Mouse (Mus musculus) left cerebral cortex, adult 2 months (tissue): ENCODE measurements at regions not wholly inside any gene's neighbourhood (a gene's known extent, or its start where the extent isn't known, plus 50 kb on each side); places are given as distances from the start of the nearest gene placed in this dataset.
"Not testable (repeated sequence)": the region's sequence is repeated elsewhere in the genome, so short reads cannot be mapped to it uniquely, and the experiment has no call there.

ENCODE experiments used
- DNase-seq, 2 experiments: peaks; one replicate each; pipeline ENCODE4 v3.0.0; 2021 to 2022; ENCODE audit warnings: low spot score in 2 of 2, mixed read lengths in 1 of 2; ENCODE audit errors: extremely low spot score in 1 of 2
- H3K27ac ChIP-seq: fragments of 200-600 bp; 2 replicates; pipeline ENCODE4 v1.8.1; 2022
- H3K4me3 ChIP-seq: fragments of 200-600 bp; 2 replicates; pipeline ENCODE4 v1.8.1; 2022
- CTCF ChIP-seq: fragments of 200-600 bp; IDR thresholded peaks from 2 replicates; pipeline ENCODE4 v1.8.1; 2022; ENCODE audit warnings: antibody characterized with exemption, mild to moderate bottlenecking, moderate library complexity
- intact Hi-C: fragments of 180-260 bp; cut with DNase I; formaldehyde crosslinking; loops from one replicate; pipeline ENCODE4 v1.15.1; 2025

DNA sequence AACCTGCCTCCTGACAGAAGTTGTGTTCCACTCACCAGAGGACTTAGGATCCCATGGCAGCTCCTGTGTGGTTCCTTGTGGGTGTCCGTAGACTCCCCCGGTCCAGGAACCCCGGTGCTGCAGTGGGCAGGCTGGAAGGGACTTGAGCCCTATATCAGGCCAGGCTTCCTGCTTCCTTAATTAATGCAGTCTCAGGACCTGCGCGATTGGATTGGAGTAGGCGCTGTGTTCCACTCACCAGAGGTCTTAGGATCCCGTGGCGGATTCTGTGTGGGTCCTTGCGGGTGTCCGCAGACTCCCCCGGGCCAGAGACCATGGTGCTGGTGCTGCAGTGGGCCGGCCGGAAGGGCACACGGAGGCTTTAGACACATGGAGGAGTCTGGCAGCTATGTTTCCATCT, 288.7 kb downstream of the Fut8 start:
- H3K27ac ChIP-seq, H3K4me3 ChIP-seq, DNase-seq, intact Hi-C loops: not testable (repeated sequence)

DNA sequence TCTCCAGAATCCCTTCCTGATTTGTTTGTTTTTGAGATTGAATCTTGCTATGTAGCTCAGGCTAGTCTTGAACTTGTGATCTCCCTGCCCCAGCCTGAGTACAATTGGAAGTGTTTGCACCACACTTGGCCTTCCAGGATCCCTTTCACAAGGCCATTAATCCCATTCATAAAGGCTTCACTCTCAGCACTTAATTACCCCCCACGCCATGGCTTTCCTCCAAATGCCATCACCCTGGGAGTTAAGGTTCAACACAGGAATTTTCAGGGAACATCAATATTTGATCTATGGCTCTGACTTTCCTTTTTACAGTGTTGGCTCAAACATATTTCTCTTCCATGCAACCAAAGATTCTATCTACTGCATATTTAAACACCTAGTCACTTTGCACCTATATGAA, 289.6 kb downstream of the Fut8 start:
- TF ChIP-seq CTCF: no peak
- Histone ChIP-seq H3K27ac (no peak overlapping the region), H3K4me3 (no peak overlapping the region)
- DNase-seq: no peak
- intact Hi-C loops: no loop called here

DNA sequence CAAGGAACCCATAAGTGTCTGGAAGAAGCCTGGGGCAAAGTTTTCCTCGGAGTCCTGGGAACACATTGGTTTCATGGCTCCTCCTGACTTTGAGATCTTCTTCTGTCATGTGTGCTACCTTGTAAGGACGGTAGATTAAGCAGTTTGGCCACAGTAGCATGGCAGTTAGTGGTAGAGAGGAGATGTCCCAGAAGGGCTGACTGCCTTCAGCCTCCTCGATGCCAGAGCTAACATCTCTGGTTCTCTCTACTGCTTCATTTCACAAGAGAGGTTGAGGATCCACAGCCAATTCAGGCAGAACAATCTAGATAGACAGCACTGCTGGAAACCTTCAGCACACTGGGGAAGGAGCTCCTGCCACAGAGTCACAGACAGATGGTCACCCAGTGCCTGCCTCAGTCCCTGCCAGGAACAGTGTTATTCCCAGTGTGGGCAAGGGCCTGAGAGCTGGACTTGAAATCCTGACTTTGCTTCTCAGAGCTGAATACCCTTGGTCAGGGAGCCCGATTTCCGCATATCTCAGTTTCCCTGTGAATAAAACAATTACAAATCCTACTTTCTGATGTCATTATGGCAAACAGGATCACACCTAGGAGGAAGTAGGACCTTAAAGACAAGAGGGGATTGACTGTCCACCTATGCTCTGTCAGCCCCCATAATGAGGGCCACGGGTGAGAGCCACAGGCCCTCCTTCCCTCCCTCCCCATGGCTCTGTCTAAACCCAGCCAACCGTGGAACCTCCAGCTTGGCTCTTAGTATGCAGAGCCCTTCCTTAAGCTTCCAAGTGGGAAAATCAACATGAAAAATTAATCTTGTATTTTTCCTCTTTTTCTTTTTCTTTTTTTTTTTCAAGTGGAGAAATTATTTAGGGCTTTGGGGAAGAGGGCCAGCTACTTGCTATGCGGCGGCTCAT, 290.3 kb downstream of the Fut8 start:
- no peak overlapping the region for H3K4me3 ChIP-seq

DNA sequence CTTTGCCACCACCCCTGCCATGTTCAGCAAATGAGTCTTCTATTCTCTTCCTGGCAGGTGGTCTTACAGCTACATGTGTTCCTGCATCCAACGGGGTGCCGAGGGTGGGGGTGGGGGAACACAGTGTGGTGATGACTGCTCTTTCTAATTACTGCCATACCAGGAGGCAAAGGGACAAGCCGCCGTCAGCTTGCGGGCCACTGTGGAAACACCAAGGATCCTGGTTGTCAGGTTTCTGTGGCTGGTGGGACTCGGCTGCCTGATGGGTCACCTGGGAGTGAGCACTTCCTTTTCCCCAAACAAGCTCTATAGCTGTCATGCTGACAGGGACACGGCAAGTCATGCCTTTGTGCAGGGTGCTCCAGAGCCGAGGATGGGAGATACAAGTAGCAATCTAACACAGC, 290.9 kb downstream of the Fut8 start:
- no peak for DNase-seq
- intact Hi-C loops: no loop called here
- no peak overlapping the region for H3K27ac ChIP-seq
- no peak overlapping the region for H3K4me3 ChIP-seq
- no peak for TF ChIP-seq CTCF

More for the DNA sequence above, 290.3 kb downstream of the Fut8 start:
- no peak for DNase-seq
- no peak for TF ChIP-seq CTCF
- H3K27ac ChIP-seq: no peak overlapping the region
- intact Hi-C loops: no loop called here

DNA sequence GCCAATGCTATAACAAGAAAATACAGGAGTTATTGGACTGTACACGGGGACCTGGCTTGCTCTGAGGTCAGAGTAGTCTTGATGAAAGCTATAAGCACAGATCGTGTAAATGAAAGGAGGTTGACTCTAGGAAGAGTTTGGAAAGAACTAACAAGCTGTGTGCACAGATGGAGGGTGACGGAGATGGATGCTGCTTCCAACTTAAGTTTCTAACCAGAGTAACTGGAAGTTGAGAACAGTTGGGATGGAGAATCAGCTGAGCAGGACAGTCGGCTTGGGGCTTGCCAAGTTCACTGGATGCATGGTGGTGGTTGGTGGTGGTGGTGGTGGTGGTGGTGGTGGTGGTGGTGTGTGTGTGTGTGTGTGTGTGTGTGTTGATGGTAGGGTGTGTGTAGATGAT, 291.5 kb downstream of the Fut8 start:
- no peak for DNase-seq
- TF ChIP-seq CTCF: no peak
- intact Hi-C loops: no loop called here
- H3K27ac ChIP-seq: no peak overlapping the region
- no peak overlapping the region for H3K4me3 ChIP-seq

DNA sequence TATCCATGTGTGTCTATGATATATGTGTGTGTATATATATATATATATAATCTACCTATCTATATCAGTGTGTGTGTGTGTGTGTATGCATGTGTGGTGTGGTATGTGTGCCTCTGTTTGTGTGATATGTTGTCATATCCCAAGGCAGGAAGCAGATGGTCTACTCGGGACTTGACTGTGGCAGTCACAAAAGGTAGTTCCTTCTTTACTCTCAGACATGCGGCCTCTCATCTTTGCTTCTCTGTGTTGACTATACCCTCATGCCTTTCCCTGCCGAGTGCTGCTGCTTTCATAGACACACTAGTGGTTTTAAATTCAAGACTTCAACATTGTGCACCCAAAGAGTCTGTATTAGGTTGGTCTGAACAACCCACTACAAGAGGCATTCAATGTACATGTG, 292.0 kb downstream of the Fut8 start:
- intact Hi-C loops: no loop called here
- no peak for DNase-seq
- H3K4me3 ChIP-seq: no peak overlapping the region
- H3K27ac ChIP-seq: no peak overlapping the region
- no peak for TF ChIP-seq CTCF

DNA sequence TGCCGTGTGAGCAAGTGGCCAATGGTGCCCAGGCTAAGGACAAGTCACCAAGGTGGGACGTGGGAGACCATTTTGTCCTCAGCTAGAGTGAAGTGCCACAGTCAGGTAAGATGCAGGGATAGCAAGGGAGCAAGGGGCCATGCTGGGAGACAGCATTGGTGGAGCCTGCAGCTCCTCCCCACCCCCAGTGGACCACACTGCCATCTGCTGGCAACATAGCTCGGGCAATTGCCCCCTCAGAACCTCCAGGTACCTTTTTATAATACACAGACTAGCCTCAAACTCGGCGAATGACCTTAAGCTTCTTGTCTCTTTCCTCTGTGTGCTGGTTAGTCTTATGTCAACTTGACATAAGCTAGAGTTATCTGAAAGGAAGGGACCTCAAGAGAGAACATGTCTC, 293.4 kb downstream of the Fut8 start:
- intact Hi-C loops: no loop called here
- Histone ChIP-seq H3K4me3 (no peak overlapping the region), H3K27ac (no peak overlapping the region)
- peak; percentile 62 for TF ChIP-seq CTCF
- peak in 1 of 2 experiments; percentile 29 for DNase-seq

DNA sequence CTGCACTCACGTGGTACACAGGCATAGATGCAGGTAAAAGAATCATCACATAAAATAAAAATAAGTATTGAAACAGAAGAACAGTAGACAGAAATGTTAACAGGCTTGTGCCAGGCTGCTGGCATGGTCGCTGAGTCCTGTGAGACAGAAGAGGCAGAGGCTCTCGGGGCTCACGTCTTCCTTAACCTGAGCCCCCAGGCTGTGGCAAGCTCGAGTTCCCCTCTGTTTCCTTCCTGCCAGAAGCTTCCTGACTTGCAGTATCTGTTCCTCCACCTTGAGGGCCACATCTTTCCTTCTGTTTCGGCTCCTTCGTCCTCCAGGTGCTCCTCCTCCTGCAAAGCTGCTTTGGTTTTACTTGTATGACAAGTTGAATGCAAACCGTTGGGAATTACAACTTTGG, 294.6 kb downstream of the Fut8 start:
- no peak overlapping the region for H3K27ac ChIP-seq
- no peak for TF ChIP-seq CTCF
- H3K4me3 ChIP-seq: no peak overlapping the region
- DNase-seq: no peak
- intact Hi-C loops: no loop called here

DNA sequence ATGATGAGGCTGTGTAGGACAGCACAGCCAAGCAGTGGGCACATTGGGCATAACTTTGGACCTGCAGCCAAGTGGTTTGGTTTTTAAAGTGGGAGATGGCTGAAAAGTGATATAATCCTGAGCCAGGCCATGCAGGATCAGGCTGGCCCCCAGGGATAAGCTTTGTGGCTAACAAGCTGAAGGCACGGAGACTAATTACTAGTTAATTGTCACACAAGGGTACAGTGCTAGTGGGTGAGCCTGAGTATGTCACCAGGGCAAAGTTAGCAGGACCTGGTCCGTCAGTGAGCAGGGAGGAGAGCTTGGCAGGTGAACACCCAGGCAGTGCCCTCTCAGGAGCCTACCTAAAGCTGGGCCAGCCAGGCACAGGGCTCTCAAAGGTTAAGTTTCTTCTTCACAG, 295.7 kb downstream of the Fut8 start:
- DNase-seq: no peak
- no peak for TF ChIP-seq CTCF
- H3K27ac ChIP-seq: no peak overlapping the region
- no peak overlapping the region for H3K4me3 ChIP-seq
- intact Hi-C loops: no loop called here

DNA sequence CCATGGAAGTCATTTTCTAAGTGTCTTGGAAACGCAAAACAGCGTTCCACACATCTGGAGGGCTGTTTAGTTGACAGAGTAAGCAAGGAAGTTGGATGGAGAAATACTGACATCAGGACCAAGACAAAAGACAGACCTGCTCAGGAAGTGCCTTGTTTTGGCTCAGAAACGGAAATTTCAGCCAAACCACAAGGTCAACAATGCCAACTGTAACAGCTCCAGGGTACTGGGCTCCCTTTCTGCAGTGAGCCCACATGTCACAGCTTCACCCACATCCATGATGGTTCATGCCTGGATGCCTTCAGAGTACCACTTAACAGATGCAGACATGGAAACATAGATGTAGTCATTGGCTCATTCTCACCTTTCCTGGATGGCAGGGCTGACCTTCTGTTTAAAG, 296.2 kb downstream of the Fut8 start:
- intact Hi-C loops: no loop called here
- TF ChIP-seq CTCF: no peak
- no peak overlapping the region for H3K4me3 ChIP-seq
- DNase-seq: no peak
- H3K27ac ChIP-seq: no peak overlapping the region

DNA sequence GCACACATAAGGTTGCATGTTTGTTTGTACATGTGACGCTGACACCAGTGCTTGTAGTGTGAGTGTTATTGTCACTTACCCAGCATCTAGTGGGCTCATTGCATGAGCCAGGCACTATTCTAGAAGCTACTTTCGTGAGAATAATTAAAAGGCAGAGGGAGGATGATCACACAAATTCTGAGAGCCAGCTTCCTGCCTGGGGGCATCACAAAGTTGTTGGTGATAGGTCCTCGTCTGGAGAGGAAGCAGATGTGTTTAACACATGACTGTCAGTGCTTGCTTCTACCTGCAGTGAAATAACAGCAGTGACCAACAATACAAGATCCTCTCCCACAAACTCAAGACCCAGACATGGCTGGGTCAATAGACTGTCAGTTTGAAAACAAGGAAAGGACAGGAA, 297.2 kb downstream of the Fut8 start:
- intact Hi-C loops: no loop called here
- no peak overlapping the region for H3K4me3 ChIP-seq
- no peak for DNase-seq
- no peak for TF ChIP-seq CTCF
- H3K27ac ChIP-seq: no peak overlapping the region

DNA sequence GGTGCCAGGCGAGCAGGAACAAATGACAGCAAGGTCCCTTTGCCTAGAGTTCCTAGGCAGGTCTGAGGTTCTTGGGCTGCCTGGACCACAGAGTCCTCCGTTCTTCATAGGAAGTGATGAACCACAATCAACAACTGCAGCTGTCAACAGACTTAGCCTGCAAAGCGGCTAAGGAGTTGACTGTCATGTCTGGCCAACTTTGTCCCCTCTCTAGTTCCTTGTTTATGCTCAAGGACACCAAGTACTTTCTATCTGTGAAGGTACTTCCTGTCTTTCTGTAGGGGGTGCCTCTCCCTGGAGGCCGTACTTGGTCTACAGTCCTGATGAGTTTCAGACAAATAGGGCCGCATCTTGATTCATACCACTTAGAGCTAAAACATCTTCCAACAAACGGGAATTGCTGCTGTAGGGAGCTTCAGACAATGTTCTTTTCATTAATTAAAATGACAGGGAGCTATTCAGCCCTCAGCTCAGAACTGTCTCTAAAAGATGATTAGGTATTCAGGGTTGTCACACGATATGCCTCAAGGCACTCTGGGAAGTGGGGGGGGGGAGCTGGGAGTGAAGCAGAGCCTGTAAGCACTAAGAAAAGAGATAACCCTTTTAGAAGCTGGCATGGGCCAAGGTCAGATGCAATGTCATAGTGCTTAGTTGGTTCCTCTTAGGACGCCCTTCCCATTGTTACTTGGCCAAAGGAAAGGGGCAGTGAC, 299.4 kb downstream of the Fut8 start:
- no peak for TF ChIP-seq CTCF
- no peak overlapping the region for H3K27ac ChIP-seq
- intact Hi-C loops: no loop called here
- no peak overlapping the region for H3K4me3 ChIP-seq
- no peak for DNase-seq
